Mouse (Mus musculus) G1E (cell line): ENCODE results near the gene Pidd1. TPM values are rescaled to one million over a fixed set of nuclear protein-coding genes. Genes with fewer than 3 reads are reported as not detected.
"Not testable (repeated sequence)": the region's sequence is repeated elsewhere in the genome, so short reads cannot be mapped to it uniquely, and the experiment has no call there.

Experiments used
- ATAC-seq: 2 replicates; pipeline ENCODE4 v1.8.0; 2016; ENCODE audit warnings: mild to moderate bottlenecking; ENCODE audit not compliant: insufficient number of reproducible peaks, poor library complexity, low FRiP score, severe bottlenecking; ENCODE audit errors: extremely low read depth
- DNase-seq: peaks from one replicate; pipeline ENCODE4 v3.0.0; 2012; ENCODE audit warnings: low spot score
- H3K27me3 ChIP-seq: 2 replicates; pipeline ENCODE4 v1.6.1; 2012; ENCODE audit warnings: mild to moderate bottlenecking, low read length, inconsistent platforms; ENCODE audit not compliant: insufficient read depth
- H3K36me3 ChIP-seq: replicated peaks from 2 replicates; pipeline ENCODE3; 2012; ENCODE audit warnings: mild to moderate bottlenecking, inconsistent platforms
- H3K4me1 ChIP-seq: 2 replicates; pipeline ENCODE4 v1.6.1; 2012; ENCODE audit warnings: low read depth, low read length, inconsistent platforms, mixed read lengths; ENCODE audit not compliant: insufficient read depth
- H3K4me3 ChIP-seq: 2 replicates; pipeline ENCODE4 v1.5.1; 2012; ENCODE audit warnings: low read depth, mild to moderate bottlenecking, inconsistent platforms, low read length, moderate library complexity, mixed read lengths
- H3K9me3 ChIP-seq: replicated peaks from 2 replicates; pipeline ENCODE4 v1.6.1; 2012; ENCODE audit warnings: inconsistent platforms
- CTCF ChIP-seq: IDR thresholded peaks from 2 replicates; pipeline ENCODE4 v1.5.1; 2012; ENCODE audit warnings: low read depth, low read length, inconsistent platforms, mixed read lengths
- GATA1 ChIP-seq: IDR thresholded peaks from 2 replicates; pipeline ENCODE4 v1.6.1; 2012; ENCODE audit warnings: borderline replicate concordance, low read length, inconsistent platforms, mixed read lengths
- GATA2 ChIP-seq: IDR thresholded peaks from 2 replicates; pipeline ENCODE4 v1.6.1; 2012; ENCODE audit warnings: low read depth, low read length, inconsistent platforms, borderline replicate concordance
- POLR2AphosphoS5 ChIP-seq: IDR thresholded peaks from 2 replicates; pipeline ENCODE4 v1.6.1; 2012; ENCODE audit warnings: low read depth, low read length, inconsistent platforms; ENCODE audit not compliant: insufficient replicate concordance
- TAL1 ChIP-seq: conservative IDR thresholded peaks from 2 replicates; pipeline ENCODE4 v1.6.1; 2012; ENCODE audit warnings: low read depth, low read length, inconsistent platforms, mixed read lengths
- polyA plus RNA-seq: library from polyadenylated mRNA; stranded (reverse); fragments of >175 nt; gene quantifications from 2 replicates; pipeline ENCODE4 v1.2.3, GENCODE M21; 2012
- total RNA-seq, 2 experiments: library from RNA; stranded (forward) in 1 of 2; stranded (reverse) in 1 of 2; fragments of 200-1000 nt in 1 of 2; fragments of >200 nt in 1 of 2; fragmentation: Nextera tagmentation in 1 of 2; gene quantifications; 2 replicates each; pipeline ENCODE4 v1.2.3; 2014 to 2017

Gene Pidd1
- total and polyA plus RNA-seq, 3 experiments = 8.9 to 59.6 (median 22.9) TPM

- peaks cover 11% of the 10 kb centered on the region for H3K36me3 ChIP-seq
Observed at GRCm38 (mm10) chr7:141416144-141416841, 27.5 kb downstream of the Pidd1 start.

GRCm38 (mm10) chr7:141413809-141414584 lies 29.8 kb downstream of the Pidd1 start, which contains the start of gene Gatd1:
Gatd1 (minus strand) TSS chr7:141414136.
- ATAC-seq (peak; percentile 88), DNase-seq (peak; percentile 98)
- Histone ChIP-seq H3K27me3 (peaks cover 10% of the 10 kb centered on the region), H3K36me3 (peaks cover 34% of the 10 kb centered on the region), H3K9me3 (no peaks in the 10 kb centered on the region), H3K4me3 (peak within 1 kb of the TSS; percentile 79), H3K4me1 (peaks cover 51% of the 10 kb centered on the region)
- TF ChIP-seq GATA2 (no peak), TAL1 (no peak), POLR2AphosphoS5 (no peak), CTCF (no peak), GATA1 (no peak)

More at GRCm38 (mm10) chr7:141416144-141416841, 27.5 kb downstream of the Pidd1 start:
- Histone ChIP-seq H3K27me3 (peaks cover 15% of the 10 kb centered on the region), H3K4me1 (peaks cover 43% of the 10 kb centered on the region), H3K4me3 (no peak overlapping the region), H3K9me3 (no peaks in the 10 kb centered on the region)
- DNase-seq (no peak), ATAC-seq (no peak)
- no peak for TF ChIP-seq POLR2AphosphoS5

- Histone ChIP-seq H3K36me3 (peaks cover 40% of the 10 kb centered on the region), H3K27me3 (peaks cover 7% of the 10 kb centered on the region), H3K9me3 (no peaks in the 10 kb centered on the region), H3K4me1 (peaks cover 51% of the 10 kb centered on the region), H3K4me3 (peak overlapping the region; percentile 79)
- TF ChIP-seq TAL1 (no peak), POLR2AphosphoS5 (no peak), CTCF (no peak), GATA1 (no peak), GATA2 (no peak)
- no peak for ATAC-seq
- DNase-seq = no peak
Observed at GRCm38 (mm10) chr7:141413331-141413730, 30.5 kb downstream of the Pidd1 start.

- DNase-seq (no peak), ATAC-seq (no peak)
- Histone ChIP-seq H3K4me3 (no peak overlapping the region), H3K27me3 (no peaks in the 10 kb centered on the region), H3K4me1 (peaks cover 49% of the 10 kb centered on the region), H3K36me3 (peaks cover 46% of the 10 kb centered on the region), H3K9me3 (no peaks in the 10 kb centered on the region)
- TF ChIP-seq GATA2 (no peak), CTCF (no peak), TAL1 (no peak), POLR2AphosphoS5 (no peak), GATA1 (no peak)
Observed at GRCm38 (mm10) chr7:141411667-141412066, 32.2 kb downstream of the Pidd1 start.

GRCm38 (mm10) chr7:141410631-141411030 lies 33.2 kb downstream of the Pidd1 start:
- Histone ChIP-seq H3K36me3 (peaks cover 53% of the 10 kb centered on the region), H3K4me3 (no peak overlapping the region)

DNA sequence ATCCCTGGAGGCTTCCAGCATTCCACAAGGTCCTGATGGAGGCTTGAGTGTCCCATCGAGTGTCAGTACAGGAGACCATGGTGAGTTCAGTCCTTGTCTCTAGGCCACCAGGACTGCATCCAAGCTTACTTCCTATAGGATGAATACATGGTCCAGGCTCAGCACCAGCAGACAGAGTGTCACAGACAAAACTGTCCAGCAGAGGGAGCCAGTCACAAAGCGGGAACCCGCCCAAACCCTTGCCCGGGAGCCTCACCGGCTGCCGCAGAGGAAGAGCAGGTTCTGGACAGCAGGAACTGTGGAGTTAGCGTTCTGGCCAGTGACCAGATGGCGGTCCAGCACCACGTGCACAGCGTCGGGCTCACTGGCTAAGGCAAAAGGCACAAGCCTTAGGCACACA lies 35.0 kb downstream of the Pidd1 start:
- H3K4me3 ChIP-seq = no peak overlapping the region; the same call in 1 of the 2 replicates
- ATAC-seq (peak; percentile 46; the same call in 1 of the 2 replicates), DNase-seq (peak; percentile 74)
- no peaks in the 10 kb centered on the region for H3K27me3 ChIP-seq
- TF ChIP-seq TAL1 (no peak), GATA2 (no peak), CTCF (peak; percentile 74), GATA1 (no peak), POLR2AphosphoS5 (no peak)
- H3K4me1 ChIP-seq = peaks cover 35% of the 10 kb centered on the region
- H3K9me3 ChIP-seq = no peaks in the 10 kb centered on the region
- peaks cover 67% of the 10 kb centered on the region for H3K36me3 ChIP-seq

More at GRCm38 (mm10) chr7:141410631-141411030, 33.2 kb downstream of the Pidd1 start:
- DNase-seq = no peak
- no peak for ATAC-seq
- no peaks in the 10 kb centered on the region for H3K9me3 ChIP-seq
- TF ChIP-seq GATA1 (no peak), GATA2 (no peak), POLR2AphosphoS5 (no peak), TAL1 (no peak), CTCF (no peak)
- peaks cover 43% of the 10 kb centered on the region for H3K4me1 ChIP-seq
- H3K27me3 ChIP-seq = no peaks in the 10 kb centered on the region

- not testable (repeated sequence) for H3K4me3 ChIP-seq, DNase-seq, H3K27me3 ChIP-seq, ATAC-seq, H3K9me3 ChIP-seq
- Histone ChIP-seq H3K36me3 (peaks cover 78% of the 10 kb centered on the region), H3K4me1 (peaks cover 35% of the 10 kb centered on the region)
Observed at GRCm38 (mm10) chr7:141407670-141408069, 36.2 kb downstream of the Pidd1 start.
